Mouse (Mus musculus) neutrophil, adult 5-6 weeks (primary cell): ENCODE data around the gene Gm8247. TPM values are rescaled to one million over a fixed set of nuclear protein-coding genes. Genes with fewer than 3 reads are reported as not detected.
"Not testable (repeated sequence)": the region's sequence is repeated elsewhere in the genome, so short reads cannot be mapped to it uniquely, and the experiment has no call there.

Experiments used
- ATAC-seq: fragments of 151-379, 151-347 bp; 2 replicates; pipeline ENCODE4 v1.8.0; 2017; ENCODE audit warnings: mild to moderate bottlenecking, moderate TSS enrichment; ENCODE audit not compliant: insufficient number of reproducible peaks, poor library complexity, low FRiP score, severe bottlenecking; ENCODE audit errors: extremely low read depth
- total RNA-seq: library from RNA; stranded (forward); fragments of 200-1000 nt; gene quantifications from 2 replicates; pipeline ENCODE4 v1.2.3, GENCODE M21; 2017

Gm8247 gene
- total RNA-seq: not detected in 2 replicates

DNA sequence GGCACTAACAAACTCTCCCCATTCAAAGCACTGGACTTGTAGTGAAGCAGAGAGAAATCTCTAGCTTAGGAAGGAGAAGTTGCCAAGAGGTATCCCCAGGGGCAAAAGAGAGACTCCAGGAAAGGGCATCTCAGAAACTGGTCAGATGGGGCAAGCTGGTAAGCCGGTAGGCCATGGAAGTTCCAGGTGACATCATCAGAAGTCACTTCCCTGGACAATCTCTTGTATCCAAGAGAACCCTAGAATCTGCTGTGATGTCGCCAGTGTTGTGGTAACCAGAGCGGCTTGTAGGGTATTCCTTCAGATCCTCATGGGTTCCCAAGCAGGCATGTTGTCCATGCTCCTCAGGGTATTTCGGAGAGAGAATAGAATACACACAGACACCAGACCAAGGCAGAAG lies at the start of gene Gm8247:
Gene Gm8247, plus strand, starts transcription at position 301 of the 400 bp plus-strand sequence.
- not testable (repeated sequence) for ATAC-seq

DNA sequence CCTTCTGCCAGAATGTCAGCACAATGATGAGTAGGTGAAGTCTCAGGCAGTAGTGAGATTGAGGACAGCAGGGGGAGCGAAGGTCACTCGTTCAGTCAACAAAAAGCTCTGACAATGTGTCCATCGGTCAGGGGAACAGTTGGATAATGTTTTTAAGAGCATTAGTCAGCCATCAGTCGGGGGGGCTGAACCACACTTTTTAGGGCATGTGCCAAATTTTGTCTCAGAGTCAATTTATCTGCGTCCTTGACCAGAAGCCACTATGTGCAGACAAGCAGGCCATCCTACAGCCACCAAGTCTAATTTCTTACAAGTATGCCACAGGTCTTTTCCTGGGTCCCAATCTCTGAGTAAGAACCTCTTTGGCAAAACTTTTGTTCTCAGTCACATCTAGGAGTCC lies 35.0 kb upstream of the Gm8247 start:
- ATAC-seq: not testable (repeated sequence)

DNA sequence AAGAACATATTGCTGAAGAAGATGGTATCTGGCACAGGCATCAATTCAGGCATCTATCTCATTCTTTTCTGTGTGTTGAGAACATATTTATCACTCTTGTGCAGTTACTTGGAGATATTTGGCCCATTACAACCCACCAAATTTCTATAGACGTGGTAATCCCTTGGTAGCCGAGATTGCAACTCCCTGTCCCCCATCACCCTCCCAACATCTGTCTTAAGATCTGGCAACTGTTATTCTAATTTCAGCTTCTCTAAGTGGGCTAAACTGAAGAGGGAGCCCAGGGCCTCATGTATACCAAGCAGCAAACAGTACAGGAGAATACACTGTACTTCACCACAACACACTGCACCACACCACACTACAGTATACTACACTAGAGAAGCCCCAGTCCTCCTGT lies 8.8 kb downstream of the Gm8247 start:
- not testable (repeated sequence) for ATAC-seq

DNA sequence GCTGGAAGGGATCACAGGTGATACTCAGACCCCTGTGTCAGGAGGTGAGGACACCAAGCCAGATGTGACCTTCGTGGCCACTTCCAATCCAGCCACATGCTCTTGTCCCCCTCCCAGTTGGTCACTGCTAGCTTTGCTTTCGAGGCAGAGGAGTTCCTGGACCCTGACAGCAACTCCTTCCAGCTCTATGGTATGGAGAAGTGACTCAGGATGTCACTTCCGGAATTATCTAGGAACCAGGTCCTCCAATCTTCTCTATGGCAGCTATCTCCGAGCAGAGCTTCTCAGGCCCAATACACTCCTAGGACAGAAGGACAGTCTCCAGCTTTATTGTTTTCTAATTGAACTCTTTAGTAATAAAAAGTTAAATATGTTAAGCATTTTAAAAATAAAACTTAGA lies 44.8 kb downstream of the Gm8247 start, which contains the start of gene Gm5624:
Gene Gm5624, minus strand, starts transcription at position 202 of the 400 bp plus-strand sequence.
- ATAC-seq: not testable (repeated sequence)

Other genes starting within 250 kb of the Gm8247 start
- gene Gm5930, start 244.6 kb upstream of the Gm8247 start, total RNA-seq: not detected in 2 replicates
- gene Gm8229, start 217.8 kb upstream of the Gm8247 start, total RNA-seq: not detected in 2 replicates
- not detected in 2 replicates for gene Gm3371, start 172.5 kb upstream of the Gm8247 start, total RNA-seq
- not detected in 2 replicates for gene Gm8232, start 149.5 kb upstream of the Gm8247 start, total RNA-seq
- not detected in 2 replicates for gene BC061237, start 90.7 kb upstream of the Gm8247 start, total RNA-seq
- not detected in 2 replicates for gene Gm17093, start 64.9 kb upstream of the Gm8247 start, total RNA-seq
- gene Gm5624, start 44.8 kb downstream of the Gm8247 start, total RNA-seq: not detected in 2 replicates
- not detected in 2 replicates for gene Gm8257, start 123.3 kb downstream of the Gm8247 start, total RNA-seq
- gene Gm8267, start 167.2 kb downstream of the Gm8247 start, total RNA-seq: not detected in 2 replicates